Mouse (Mus musculus) heart, embryonic 10.5 days (tissue): ENCODE measurements around the gene Tmem199. TPM values are rescaled to one million over a fixed set of nuclear protein-coding genes. Genes with fewer than 3 reads are reported as not detected.
"Not testable (repeated sequence)": the region's sequence is repeated elsewhere in the genome, so short reads cannot be mapped to it uniquely, and the experiment has no call there.

Experiments
- DNase-seq: peaks from one replicate; pipeline ENCODE4 v3.0.0-alpha.2; 2017; ENCODE audit warnings: low spot score
- H3K27ac ChIP-seq: fragments of 300-500 bp; sonication (generic); 2 replicates; pipeline ENCODE4 v1.5.1; 2016; ENCODE audit warnings: mild to moderate bottlenecking
- H3K27me3 ChIP-seq: fragments of 300-500 bp; sonication (generic); 2 replicates; pipeline ENCODE4 v1.6.1; 2016; ENCODE audit warnings: mild to moderate bottlenecking; ENCODE audit not compliant: poor library complexity, insufficient read depth, severe bottlenecking
- H3K36me3 ChIP-seq: fragments of 300-500 bp; sonication (generic); 2 replicates; pipeline ENCODE4 v1.6.1; 2016; ENCODE audit warnings: mild to moderate bottlenecking, moderate library complexity
- H3K4me1 ChIP-seq: fragments of 300-500 bp; sonication (generic); 2 replicates; pipeline ENCODE4 v1.6.1; 2016; ENCODE audit warnings: mild to moderate bottlenecking
- H3K4me3 ChIP-seq: fragments of 300-500 bp; sonication (generic); 2 replicates; pipeline ENCODE4 v1.5.1; 2016; ENCODE audit warnings: mild to moderate bottlenecking, moderate library complexity
- H3K9me3 ChIP-seq: fragments of 300-500 bp; sonication (generic); 2 replicates; pipeline ENCODE4 v1.6.1; 2016; ENCODE audit warnings: mild to moderate bottlenecking, moderate library complexity
- WGBS: fragments of 180-500 bp; shearing (Covaris S2); methylation state at CpG from one replicate; pipeline ENCODE4 v1.1.7; 2016; 5-methylcytosine and 5-hydroxymethylcytosine counted together
- polyA plus RNA-seq: library from polyadenylated mRNA; unstranded; fragments of >200 nt; fragmentation: Nextera tagmentation; extraction: Ambion mirVana; gene quantifications from 2 replicates; pipeline ENCODE4 v1.2.1, GENCODE M21; 2016

Tmem199 gene
- polyA plus RNA-seq, 1 experiment from 2014 or later, result 74.5 TPM

- Histone ChIP-seq H3K27me3 (no peaks in the 10 kb centered on the region), H3K4me3 (peak overlapping the region; percentile 87), H3K27ac (peak overlapping the region; percentile 93), H3K36me3 (peaks cover 39% of the 10 kb centered on the region), H3K4me1 (peaks cover 29% of the 10 kb centered on the region), H3K9me3 (no peaks in the 10 kb centered on the region)
- DNase-seq, result no peak
- 3% methylated on average over 14 of the region's 14 CpGs for WGBS
Measured at GRCm38 (mm10) chr11:78536690-78537084, 24.7 kb upstream of the Tmem199 start.

- Histone ChIP-seq H3K4me1 (peaks cover 29% of the 10 kb centered on the region), H3K9me3 (no peaks in the 10 kb centered on the region), H3K27me3 (no peaks in the 10 kb centered on the region), H3K36me3 (peaks cover 35% of the 10 kb centered on the region), H3K27ac (peak within 1 kb of the TSS; percentile 93), H3K4me3 (peak within 1 kb of the TSS; percentile 87)
- peak; percentile 100 for DNase-seq
- under 1% methylated on average over 52 of the region's 52 CpGs for WGBS
Measured at GRCm38 (mm10) chr11:78536080-78536689, 24.2 kb upstream of the Tmem199 start, which contains the start of the genes Tnfaip1 and Ift20. Gene Tnfaip1, minus strand, starts transcription at chr11:78536332. Gene Ift20, plus strand, starts transcription at chr11:78536361.

- DNase-seq, result no peak
- H3K9me3 ChIP-seq, result no peaks in the 10 kb centered on the region
- H3K27me3 ChIP-seq, result no peaks in the 10 kb centered on the region
- peaks cover 29% of the 10 kb centered on the region for H3K4me1 ChIP-seq
- peak overlapping the region; percentile 87 for H3K4me3 ChIP-seq
- H3K36me3 ChIP-seq, result peaks cover 34% of the 10 kb centered on the region
- H3K27ac ChIP-seq, result peak overlapping the region; percentile 93
- WGBS, result under 1% methylated on average over 23 of the region's 23 CpGs
Measured at GRCm38 (mm10) chr11:78535376-78536079, 23.6 kb upstream of the Tmem199 start.

GRCm38 (mm10) chr11:78534516-78534915, 22.5 kb upstream of the Tmem199 start:
- peak overlapping the region; percentile 87 for H3K4me3 ChIP-seq
- WGBS, result 78% methylated on average over 4 of the region's 4 CpGs
- no peak overlapping the region for H3K27ac ChIP-seq
- H3K4me1 ChIP-seq, result peaks cover 35% of the 10 kb centered on the region
- H3K27me3 ChIP-seq, result no peaks in the 10 kb centered on the region
- DNase-seq, result no peak
- peaks cover 34% of the 10 kb centered on the region for H3K36me3 ChIP-seq
- H3K9me3 ChIP-seq, result no peaks in the 10 kb centered on the region

- not testable (repeated sequence) for H3K4me3 ChIP-seq, H3K9me3 ChIP-seq, H3K27me3 ChIP-seq, H3K27ac ChIP-seq, DNase-seq
- WGBS, result 80% methylated on average over 10 of the region's 10 CpGs
- peaks cover 26% of the 10 kb centered on the region for H3K4me1 ChIP-seq
- H3K36me3 ChIP-seq, result peaks cover 52% of the 10 kb centered on the region
Measured at GRCm38 (mm10) chr11:78531515-78531914, 19.5 kb upstream of the Tmem199 start.

- Histone ChIP-seq H3K9me3 (no peaks in the 10 kb centered on the region), H3K27me3 (no peaks in the 10 kb centered on the region), H3K4me3 (no peak overlapping the region), H3K36me3 (peaks cover 57% of the 10 kb centered on the region), H3K27ac (0 out of 2 replicates have a peak overlapping the region, but pooled peaks have one; percentile 60), H3K4me1 (peaks cover 26% of the 10 kb centered on the region)
- DNase-seq, result no peak
- WGBS, result 66% methylated on average over 6 of the region's 6 CpGs
Measured at GRCm38 (mm10) chr11:78531046-78531445, 19.1 kb upstream of the Tmem199 start.

GRCm38 (mm10) chr11:78530001-78530400, 18.0 kb upstream of the Tmem199 start:
- 87% methylated on average over 12 of the region's 12 CpGs for WGBS
- no peak for DNase-seq
- Histone ChIP-seq H3K27ac (peak overlapping the region; percentile 60; the same call in 1 of the 2 replicates), H3K9me3 (no peaks in the 10 kb centered on the region), H3K36me3 (peaks cover 67% of the 10 kb centered on the region), H3K4me1 (peaks cover 22% of the 10 kb centered on the region), H3K27me3 (no peaks in the 10 kb centered on the region), H3K4me3 (no peak overlapping the region)

- H3K36me3 ChIP-seq, result peaks cover 80% of the 10 kb centered on the region
- WGBS, result 88% methylated on average over 9 of the region's 9 CpGs
Measured at GRCm38 (mm10) chr11:78528714-78529113, 16.7 kb upstream of the Tmem199 start.

GRCm38 (mm10) chr11:78524838-78525237, 12.9 kb upstream of the Tmem199 start:
- no peaks in the 10 kb centered on the region for H3K9me3 ChIP-seq
- no peak for DNase-seq
- no peak overlapping the region for H3K27ac ChIP-seq
- H3K36me3 ChIP-seq, result peaks cover 98% of the 10 kb centered on the region
- no peaks in the 10 kb centered on the region for H3K27me3 ChIP-seq
- 81% methylated on average over 2 of the region's 2 CpGs for WGBS
- H3K4me1 ChIP-seq, result peaks cover 3% of the 10 kb centered on the region; the same call in 1 of the 2 replicates
- H3K4me3 ChIP-seq, result no peak overlapping the region

More at GRCm38 (mm10) chr11:78528714-78529113, 16.7 kb upstream of the Tmem199 start:
- no peak overlapping the region for H3K27ac ChIP-seq
- H3K27me3 ChIP-seq, result no peaks in the 10 kb centered on the region
- no peaks in the 10 kb centered on the region for H3K9me3 ChIP-seq
- no peak for DNase-seq
- H3K4me3 ChIP-seq, result no peak overlapping the region
- peaks cover 13% of the 10 kb centered on the region; the same call in 1 of the 2 replicates for H3K4me1 ChIP-seq

GRCm38 (mm10) chr11:78523241-78523955, 11.4 kb upstream of the Tmem199 start:
- Histone ChIP-seq H3K36me3 (peaks cover 98% of the 10 kb centered on the region), H3K27ac (no peak overlapping the region)
- WGBS, result 83% methylated on average over 9 of the region's 9 CpGs

GRCm38 (mm10) chr11:78522481-78522997, 10.6 kb upstream of the Tmem199 start:
- no peaks in the 10 kb centered on the region; the same call in 1 of the 2 replicates for H3K4me1 ChIP-seq
- 91% methylated on average over 1 of the region's 1 CpGs for WGBS
- H3K36me3 ChIP-seq, result peaks cover 98% of the 10 kb centered on the region
- no peak for DNase-seq
- no peaks in the 10 kb centered on the region for H3K27me3 ChIP-seq
- H3K4me3 ChIP-seq, result no peak overlapping the region
- H3K9me3 ChIP-seq, result no peaks in the 10 kb centered on the region
- H3K27ac ChIP-seq, result no peak overlapping the region

More at GRCm38 (mm10) chr11:78523241-78523955, 11.4 kb upstream of the Tmem199 start:
- DNase-seq, result no peak
- Histone ChIP-seq H3K4me1 (peaks cover 3% of the 10 kb centered on the region; the same call in 1 of the 2 replicates), H3K9me3 (no peaks in the 10 kb centered on the region), H3K27me3 (no peaks in the 10 kb centered on the region), H3K4me3 (no peak overlapping the region)

GRCm38 (mm10) chr11:78521880-78522279, 9.9 kb upstream of the Tmem199 start:
- peaks cover 95% of the 10 kb centered on the region for H3K36me3 ChIP-seq

More at GRCm38 (mm10) chr11:78521880-78522279, 9.9 kb upstream of the Tmem199 start:
- no peaks in the 10 kb centered on the region for H3K27me3 ChIP-seq
- no peak for DNase-seq
- no peak overlapping the region for H3K4me3 ChIP-seq
- no peaks in the 10 kb centered on the region; the same call in 1 of the 2 replicates for H3K4me1 ChIP-seq
- H3K27ac ChIP-seq, result no peak overlapping the region
- H3K9me3 ChIP-seq, result no peaks in the 10 kb centered on the region
- whole genome bisulfite sequencing, result 91% methylated on average over 3 of the region's 3 CpGs
